Mouse (Mus musculus) right cerebral cortex, postnatal 25 days (tissue): ENCODE data around the gene Crp.

ENCODE experiments used
- DNase-seq: peaks from one replicate; pipeline ENCODE4 v3.0.0; 2022

Crp gene

DNA sequence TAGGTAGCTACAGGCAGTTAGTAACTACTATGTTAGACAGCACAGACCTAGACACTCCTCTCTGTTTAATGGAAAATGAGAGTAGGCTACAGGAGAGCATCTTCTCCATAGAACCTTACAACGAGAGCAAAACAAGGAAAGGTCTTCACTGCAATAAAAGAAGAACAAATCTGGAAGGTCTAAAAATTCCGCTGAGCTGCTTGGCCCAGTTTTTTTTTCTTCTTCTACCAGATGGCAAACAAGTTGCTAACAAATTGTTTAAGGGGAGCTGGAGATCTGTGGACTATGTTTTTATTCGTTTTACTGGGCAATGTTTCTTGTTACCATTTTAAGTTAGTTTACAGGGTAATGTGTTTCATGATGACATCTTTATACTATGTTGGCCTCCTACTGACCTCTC lies 53.4 kb downstream of the Crp start:
- peak; percentile 6 for DNase-seq

DNA sequence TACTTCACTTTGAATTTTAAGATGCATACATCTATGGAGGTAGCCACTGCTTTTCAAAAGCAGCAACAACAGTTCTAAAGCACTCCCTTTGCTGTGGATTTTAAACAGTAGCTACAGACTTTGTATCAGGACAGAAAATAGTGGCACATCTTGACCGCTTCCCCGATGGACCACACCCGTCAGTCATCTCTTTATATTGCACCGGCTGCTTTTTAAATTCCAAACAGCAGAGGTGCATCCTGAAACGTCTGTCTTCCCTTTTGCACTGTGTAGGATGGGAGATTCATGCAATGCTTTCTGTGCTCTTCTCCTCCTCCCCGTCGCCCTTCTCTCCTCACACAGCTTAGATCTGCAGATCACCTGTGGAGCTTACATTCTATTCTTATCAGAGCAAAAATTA lies 57.3 kb downstream of the Crp start:
- DNase-seq = no peak

DNA sequence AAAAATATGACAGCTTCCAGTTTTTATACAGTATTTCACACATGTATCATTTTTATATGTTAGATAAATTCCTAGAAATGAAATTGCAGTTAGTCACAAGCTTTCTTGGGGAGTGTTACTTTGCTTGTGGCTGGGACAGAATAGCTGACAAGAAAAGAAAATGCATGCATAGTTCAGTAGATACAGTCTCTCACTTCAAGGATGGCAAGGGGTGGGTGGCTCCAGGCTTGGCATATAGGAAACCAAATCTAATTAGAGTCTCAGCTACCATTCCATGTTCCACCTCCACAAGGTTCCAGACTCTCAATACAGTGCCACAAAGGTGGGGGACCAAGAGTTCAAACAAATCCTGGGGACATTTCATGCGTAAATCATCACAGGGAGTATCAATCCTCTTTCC lies 61.7 kb downstream of the Crp start:
- DNase-seq = peak; percentile 9

DNA sequence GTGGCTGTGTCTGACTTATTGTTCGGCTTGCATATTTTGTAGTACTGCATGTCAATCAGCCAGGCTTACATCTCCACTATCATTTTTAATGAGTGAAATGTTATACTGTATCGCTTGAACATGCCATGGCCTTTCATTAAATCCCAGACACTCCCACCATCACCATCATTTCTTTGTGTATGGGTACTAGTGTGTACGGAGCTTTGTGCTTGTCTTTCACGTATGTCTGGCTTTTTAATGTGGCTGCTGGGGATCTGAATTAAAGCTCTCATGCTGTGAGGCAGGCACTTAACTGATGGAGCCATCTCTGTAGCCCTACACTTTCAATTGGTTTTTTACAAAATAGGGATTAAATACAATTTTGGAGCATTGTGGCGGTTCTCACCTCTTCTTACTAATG lies 81.3 kb downstream of the Crp start:
- DNase-seq = no peak

DNA sequence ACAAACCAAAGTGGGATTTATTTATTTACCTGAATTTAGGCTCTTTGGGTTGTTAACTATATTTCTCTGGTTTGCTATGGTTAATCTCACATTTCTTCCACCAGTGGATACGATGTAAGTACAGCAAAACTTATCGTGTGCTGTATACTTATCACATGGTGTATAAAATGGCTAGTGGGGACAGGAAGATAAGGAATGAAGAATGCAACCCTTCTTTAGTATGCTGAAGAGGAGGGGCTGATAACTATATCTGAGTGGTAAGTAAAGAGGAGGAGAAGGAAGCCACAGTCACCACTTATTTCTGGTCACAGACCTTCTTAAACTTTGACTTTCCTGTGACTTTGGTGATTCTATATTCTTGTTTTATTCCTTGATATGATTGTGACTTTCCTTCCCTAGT lies 87.5 kb downstream of the Crp start:
- no peak for DNase-seq

DNA sequence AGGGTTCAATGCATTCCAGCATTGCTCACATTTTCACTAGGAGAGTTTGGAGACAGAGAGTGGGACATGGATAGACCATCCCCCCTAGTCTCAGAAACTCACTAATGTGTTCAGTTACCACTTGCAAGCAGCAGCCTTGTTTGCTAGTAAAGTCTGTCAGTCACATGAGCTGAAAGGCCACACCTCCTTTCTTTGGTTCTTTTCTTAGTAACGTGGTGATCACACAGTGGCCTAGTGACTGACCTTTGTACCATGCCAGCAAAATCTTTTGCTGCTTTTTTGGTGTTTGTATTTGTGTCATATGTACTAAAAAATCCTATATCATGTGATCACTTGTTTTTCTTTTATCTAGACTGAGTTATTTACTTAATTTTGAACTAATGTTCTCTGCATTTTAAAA lies 88.0 kb downstream of the Crp start:
- DNase-seq = no peak

DNA sequence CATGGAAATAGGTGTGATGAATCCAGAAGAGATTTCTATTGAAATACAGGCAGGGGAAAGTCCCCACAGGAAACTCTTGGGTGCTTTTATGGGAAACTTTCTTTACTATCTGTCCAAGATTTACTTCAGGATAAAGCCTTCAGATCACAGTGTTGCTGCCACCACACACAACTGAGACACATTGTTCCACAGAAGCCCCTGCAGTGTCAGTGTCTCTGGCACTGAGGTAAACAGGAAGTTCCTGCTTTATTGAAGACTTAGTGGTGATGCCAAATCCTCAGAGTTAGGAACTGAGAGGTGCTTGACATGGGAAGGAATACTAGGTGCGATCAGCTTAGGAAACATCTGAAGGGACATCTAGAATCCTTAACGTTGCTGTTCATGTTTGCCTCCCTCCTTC lies 131.1 kb downstream of the Crp start:
- DNase-seq = no peak

DNA sequence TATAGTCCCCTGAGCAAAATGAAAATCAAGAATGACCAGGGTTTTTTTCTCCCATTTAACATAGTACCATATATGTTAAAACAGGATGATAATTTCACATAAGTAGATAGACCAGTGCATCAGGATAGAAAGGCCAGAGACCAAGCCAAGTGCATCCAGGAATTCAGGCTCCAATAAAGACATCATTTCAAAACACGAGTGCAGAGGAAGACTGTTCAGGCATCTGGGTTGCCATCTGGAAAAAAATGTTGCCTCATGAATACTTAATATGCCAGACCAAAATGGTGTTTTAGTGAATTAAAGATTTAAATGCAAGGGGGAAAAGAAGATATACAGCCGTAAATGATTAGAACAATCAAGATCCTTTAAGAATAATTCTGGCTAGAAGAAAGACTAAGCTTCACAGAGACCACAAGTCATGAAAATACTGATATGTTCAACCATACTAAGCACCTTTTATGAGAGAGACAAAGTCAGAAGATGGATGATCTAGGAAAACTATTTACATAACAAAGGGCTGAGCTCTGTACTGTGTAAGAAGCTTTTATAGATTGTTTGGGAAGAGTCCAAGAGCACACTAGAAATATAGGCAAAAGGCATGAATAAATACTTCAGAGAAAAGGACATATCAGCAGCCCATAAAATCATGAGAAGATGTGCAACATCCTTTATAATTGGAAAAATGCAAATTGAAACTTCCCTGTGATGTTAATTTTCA lies 149.3 kb downstream of the Crp start:
- DNase-seq = no peak

DNA sequence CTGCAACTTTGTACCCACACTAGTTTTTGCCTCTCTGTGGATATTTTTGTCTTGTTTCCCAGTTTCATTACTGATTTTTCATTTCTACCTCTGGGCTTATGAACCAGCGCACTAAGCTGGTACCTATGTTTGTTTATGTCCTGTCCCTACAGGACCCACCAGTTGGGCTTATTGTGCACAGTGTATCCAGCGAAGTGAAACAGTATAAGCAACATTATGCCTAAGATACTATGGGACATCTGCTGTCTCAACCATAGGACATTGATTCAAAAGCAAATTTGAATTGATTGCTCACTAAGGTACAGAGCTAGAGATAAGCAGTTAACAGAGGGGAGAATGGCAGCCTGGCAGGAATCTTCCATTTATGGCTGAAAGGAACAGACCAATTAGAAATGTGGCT lies 150.3 kb downstream of the Crp start:
- DNase-seq = no peak

DNA sequence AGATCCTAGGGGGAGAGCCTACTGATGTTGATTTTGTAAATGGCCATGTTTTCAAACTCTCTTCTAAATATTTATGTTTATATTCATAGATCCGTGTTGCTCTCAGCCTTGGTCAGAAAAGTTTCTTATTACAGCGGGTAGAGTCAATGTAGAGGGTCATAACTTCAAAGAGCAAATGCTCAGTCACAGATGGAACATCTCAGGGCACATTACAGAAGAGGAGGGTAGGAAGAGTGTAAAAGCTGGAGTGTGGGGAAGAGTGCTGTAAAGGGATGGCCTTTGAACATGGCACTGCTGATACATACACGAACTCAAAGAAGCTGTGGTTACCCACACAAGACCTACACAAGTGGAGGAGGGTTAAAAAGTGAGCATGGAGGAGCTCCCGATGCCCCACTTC lies 177.4 kb downstream of the Crp start:
- no peak for DNase-seq

DNA sequence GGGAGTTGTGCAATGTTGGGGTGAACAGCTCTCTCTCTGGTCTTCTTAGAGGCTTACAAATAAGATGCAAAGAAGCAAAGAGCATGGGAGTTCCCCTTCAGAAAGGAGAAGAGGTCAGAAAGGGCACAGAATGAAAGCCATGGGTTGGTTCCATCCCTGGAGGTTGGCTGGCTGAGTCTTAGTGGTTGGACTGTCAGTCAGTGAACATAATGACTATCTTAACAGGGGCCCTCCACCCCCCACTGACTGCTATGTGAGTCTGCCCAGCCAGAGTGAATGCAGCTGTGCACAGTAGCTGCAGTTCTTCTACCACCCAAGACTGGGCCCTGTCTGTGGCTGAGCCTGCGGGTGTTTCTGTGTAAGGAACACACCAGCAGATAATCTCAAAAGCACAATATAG lies 178.8 kb downstream of the Crp start:
- DNase-seq = no peak
